Mouse (Mus musculus) thymus, postnatal 0 days (tissue): ENCODE results near the gene Xrcc3. TPM values are rescaled to one million over a fixed set of nuclear protein-coding genes. Genes with fewer than 3 reads are reported as not detected.

Experiments used
- DNase-seq: peaks from one replicate; pipeline ENCODE4 v3.0.0-alpha.2; 2015; ENCODE audit warnings: low spot score
- polyA plus RNA-seq: library from polyadenylated mRNA; unstranded; fragments of >200 nt; fragmentation: Nextera tagmentation; extraction: Ambion mirVana; gene quantifications from 2 replicates; pipeline ENCODE4 v1.2.1, GENCODE M21; 2015

Xrcc3 gene
- polyA plus RNA-seq, 1 experiment from 2014 or later, result 5.0 TPM

DNA sequence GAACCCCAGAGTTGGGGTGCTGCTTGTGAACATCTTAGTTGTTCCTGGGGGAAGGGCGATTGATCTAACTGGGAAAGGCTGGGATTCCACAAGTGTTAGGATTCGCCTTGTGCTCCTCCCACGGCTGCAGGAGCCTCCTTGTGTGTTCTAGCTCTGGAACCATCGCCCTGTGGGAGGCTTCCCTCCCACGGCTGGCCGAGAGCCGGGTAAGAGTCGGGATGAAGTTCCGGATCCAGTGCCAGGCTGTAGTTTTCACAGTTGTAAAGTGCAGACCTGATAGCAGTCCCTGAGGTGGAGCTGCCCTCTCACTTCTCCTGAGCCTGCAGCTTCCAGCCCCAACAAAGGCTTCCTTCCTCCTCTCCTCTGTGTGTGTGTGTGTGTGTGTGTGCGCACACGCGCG is 2.9 kb upstream of the Xrcc3 start:
- DNase-seq, result peak; percentile 43

DNA sequence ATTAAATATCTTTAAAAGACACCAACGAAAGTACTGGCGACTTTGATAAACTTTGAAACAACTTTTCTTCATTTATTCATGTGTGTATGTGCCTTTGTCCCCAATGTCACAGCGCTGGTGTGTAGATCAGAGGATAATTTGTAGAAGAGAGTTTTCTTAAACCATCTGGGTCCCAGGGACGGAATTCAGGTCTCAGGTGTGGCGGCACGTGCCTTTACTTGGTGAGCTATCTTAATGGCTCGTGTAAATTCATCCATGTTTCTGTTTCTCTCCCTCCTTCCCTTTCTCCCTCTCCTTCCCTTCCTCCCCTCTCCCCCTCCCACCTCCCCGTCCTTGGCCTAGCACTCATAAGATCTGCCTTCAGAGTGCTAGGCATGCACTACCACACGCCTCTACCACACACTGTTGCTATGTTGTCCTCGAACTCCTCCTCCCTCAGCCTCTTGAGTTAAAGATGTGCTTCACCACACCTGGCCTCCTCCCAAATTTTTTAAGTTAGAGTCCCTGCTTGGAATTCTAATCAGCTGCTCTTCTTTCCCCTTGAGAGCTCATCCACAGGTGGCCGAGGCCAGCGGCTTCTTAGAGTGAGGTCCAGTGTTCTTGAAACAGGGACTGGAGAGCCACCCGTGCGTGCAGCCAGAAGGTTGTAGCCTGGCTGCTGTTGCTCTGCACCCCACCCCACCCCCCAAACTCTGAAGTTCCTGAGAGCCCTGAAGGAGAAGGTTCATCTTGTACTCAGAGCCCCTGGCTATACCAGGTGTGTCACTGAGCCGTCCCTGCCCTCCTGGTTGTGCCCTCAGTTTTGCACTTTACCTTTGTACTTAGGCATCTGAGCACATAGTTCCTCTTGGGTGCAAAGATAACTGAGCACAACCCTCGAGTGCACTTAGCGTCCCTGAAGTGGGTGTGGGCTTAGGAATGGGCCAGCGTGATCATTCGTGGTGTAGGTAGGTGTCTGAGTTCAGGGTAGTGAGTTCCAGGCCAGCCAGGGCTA is 1.4 kb upstream of the Xrcc3 start:
- peak; percentile 5 for DNase-seq

DNA sequence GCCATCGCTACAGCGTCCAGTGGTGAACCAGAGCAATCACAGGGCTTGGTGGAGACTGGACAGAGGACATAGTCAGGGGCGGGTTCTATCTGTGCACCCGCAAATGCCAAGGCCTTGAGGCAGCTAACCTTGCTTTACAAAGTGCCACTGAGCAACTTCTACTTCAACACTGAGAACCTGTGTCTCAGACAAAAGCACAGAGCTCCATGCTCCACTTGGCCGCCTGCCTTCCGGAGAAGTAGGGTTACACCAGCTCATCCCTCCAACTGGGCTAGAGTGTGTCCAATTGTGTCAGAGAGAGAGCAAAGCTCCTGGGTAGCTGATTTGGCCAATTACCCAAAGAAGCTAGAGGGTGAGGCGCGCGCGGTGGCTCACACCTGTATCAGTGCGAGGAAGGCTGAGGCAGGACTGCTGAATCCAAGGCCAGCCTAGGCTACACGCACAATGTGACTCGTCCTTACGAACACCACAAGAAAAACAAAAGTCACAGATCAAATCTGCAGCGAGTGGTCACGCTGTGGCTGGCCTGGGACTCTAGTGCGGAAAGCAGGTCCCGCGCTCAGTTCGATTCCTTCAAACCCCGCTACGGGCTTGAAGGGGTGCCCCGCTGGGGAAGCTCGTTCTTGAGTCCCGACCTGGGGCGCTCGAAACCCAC is 435 bp downstream of the Xrcc3 start:
- DNase-seq, result peak; percentile 2

DNA sequence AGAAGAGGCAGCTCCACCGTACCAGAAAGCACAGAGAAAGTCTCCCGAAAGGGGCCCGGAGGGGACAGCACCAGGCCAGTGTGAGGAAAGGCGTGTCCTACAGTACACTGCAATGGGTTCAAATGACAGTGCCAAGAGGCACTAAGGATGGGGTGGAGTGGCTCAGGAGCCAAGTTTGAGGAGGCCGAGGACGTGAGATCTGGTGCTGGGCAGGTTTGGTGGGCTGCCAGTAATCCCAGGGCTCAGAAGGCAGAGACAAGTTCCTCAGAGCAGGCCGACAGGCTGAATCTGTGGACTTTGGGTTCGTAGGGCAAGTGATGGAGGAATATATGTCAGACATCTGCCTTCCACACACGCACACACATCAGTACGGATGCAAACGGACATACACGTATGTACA is 1.1 kb downstream of the Xrcc3 start:
- no peak for DNase-seq

DNA sequence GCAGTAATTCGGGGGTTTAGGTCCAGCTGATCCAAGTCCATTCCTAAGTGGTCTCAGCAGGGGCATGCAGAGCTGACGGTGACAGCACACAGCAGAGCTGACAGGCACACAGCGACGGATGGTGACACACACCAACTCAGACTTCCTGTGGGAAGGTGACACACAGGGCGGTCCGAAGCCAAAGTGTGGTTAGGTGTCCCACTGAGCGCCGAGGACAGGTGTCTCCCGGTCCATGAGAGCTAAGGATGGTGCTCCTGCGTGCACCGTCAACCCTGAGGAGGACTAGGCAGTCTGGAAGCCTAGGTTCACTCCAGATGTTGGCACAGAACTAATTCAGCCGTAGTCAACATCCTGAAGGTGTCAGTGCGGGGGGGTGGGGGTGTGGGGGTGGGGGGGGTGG is 1.6 kb downstream of the Xrcc3 start:
- peak; percentile 19 for DNase-seq

DNA sequence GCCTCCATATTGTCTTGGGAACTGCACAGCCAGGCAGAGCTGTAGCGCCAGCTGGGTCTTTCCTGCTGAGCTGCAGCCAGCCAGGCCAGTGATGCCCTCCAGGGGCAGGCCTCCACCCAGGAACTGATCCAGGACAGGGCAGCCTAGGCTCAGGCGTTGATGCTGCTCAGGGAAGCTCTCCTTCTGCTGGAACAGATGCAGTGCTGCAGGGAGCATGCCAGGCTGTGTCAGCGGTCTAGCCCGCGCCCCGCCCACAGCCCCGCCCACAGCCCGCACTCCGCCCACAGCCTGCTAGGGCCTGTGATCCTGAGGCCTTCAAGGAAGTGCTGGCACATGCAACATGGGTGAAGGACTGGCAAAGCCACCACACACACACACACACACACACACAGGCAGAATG is 3.9 kb downstream of the Xrcc3 start:
- peak; percentile 79 for DNase-seq

DNA sequence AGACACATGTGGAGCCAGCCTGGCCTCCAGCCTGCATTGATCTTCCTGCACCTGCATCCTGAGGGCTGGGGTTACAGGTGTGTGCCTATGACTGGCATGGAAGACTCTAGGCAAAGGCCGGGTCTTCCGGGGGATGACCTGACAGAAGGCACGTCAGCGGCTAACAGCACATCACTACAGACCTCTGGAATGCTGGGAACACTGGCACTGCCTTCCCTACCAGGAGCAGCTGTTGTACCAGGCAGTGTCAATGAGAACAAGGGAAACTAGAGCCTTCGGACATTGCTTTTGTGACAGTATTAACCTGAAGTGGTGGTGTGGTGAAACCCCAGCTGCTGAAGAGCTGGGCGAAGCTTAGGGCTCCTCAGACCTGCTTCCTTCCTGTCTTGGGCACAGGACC is 4.9 kb downstream of the Xrcc3 start:
- DNase-seq, result no peak

DNA sequence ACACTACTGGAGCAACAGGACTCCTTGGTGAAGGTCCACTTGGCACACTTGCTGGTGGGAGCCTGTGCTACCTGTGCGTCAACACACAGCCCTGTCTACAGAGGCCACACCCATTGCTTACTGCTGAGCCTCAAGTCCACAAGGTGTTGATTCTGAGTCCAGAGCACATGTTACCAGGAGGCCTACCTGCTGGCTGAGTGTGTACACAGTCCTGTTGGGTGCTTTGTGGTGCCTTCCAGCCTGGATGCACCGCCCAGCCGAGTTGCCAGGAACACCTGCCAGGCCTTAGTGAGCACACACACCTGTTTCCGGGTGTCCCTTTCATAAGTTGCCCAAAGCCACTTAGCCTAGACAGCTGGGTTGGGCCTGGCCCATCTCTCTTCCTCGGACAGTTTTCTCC is 10.1 kb downstream of the Xrcc3 start:
- no peak for DNase-seq

DNA sequence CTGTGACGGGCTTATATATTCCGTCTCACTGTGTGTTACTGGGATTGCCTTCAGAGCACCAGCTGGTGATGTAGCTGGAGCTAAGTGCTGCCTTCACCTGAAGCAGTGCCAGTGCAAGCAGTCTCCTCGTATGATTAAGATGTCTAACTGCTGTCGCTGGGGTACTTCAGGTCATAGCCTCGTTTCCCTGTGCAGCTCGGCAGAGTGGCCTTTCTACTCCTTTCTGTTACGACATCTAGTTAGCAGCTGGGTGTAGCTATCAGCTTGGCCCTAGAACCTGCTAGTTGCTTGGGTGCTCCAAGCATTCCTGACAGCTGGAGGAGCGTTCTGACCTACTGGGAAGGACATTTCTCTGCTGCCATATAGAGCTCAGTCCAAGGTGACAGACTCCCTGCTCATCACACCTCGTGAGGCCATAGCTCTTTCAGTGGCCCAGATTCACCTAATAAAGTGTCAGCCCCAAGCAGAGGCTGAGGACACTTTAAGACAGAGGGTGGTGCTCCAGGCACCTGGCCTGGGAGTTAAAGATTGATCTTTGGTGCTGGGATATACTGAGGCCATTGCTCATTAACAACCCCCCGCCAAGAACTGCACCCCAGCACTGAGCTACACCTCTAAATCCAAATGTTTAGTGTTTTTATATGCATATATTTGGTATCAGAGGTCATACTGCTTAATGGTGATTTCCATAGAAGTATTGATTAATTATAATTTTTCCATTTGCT is 13.1 kb downstream of the Xrcc3 start:
- no peak for DNase-seq

DNA sequence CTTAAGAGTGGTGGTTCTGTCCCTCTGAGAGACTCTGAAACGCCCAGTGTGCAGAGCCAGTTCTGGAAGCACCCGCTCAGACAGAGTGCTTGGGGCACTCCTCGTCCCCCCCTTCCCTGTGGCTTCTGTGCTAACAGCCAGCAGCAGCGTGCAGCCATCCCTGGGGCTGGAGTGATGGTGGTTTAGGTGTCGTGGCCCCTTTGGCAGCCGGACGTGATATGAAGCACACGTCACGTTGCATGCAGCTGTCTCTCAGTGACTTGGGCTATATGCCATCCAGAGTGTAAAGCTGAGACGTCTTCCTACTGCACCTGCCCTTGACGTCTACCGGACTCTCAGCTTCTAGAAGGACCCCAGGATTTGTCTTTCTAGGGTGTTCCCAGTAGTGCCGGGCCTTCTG is 15.2 kb downstream of the Xrcc3 start:
- DNase-seq, result no peak

DNA sequence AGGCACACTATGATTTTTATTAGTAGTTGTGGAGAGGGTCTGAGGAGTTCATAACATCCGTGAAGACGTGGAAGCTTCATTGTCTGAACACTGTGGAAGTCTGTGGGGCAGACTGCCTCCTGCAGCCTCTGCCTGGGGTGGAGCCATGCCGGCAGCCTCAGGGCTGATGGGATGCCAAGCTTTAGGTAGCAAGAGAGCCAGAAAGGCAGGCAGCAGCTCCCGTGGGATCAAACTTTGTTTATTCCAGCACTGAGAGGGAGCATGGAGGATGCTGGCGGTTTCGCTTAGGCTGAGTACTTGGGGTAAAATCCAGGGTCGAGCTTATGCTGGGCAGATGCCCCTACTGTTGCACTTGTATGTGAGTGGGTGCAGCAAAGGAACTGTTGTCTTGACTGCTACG is 16.4 kb downstream of the Xrcc3 start:
- DNase-seq, result no peak

DNA sequence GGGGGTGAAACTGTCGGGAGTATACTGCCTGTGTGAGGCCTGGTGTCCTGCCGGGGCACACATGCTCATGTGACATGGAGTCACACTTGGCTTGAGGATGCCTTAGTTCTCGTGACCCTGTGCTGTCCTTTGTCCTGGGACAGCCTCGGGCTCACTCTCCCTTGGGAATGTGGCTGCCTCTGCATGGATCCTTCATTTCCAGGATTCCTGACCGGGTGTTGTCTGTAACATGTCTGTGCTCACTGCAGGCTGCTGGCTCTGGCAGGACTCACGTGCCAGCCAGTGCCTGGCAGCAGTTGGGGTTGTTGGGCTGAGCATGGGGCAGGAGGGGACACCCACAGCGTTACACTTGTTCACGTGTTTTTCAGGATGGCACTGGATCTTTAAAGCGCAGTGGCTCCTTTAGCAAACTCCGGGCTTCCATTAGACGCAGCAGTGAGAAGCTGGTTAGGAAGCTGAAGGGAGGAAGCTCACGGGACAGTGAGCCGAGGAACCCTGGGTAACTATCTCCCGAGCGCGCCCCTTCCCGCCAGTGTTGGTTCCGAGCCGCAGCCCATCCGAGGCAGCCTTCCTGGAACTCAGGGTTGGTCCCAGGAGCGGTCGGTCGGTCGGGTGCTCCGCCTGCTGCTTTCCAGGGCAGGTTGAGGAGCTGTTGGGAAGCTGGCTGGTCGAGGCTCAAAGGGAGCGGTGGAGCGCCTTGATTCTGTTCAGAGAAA is 18.3 kb downstream of the Xrcc3 start:
- no peak for DNase-seq

DNA sequence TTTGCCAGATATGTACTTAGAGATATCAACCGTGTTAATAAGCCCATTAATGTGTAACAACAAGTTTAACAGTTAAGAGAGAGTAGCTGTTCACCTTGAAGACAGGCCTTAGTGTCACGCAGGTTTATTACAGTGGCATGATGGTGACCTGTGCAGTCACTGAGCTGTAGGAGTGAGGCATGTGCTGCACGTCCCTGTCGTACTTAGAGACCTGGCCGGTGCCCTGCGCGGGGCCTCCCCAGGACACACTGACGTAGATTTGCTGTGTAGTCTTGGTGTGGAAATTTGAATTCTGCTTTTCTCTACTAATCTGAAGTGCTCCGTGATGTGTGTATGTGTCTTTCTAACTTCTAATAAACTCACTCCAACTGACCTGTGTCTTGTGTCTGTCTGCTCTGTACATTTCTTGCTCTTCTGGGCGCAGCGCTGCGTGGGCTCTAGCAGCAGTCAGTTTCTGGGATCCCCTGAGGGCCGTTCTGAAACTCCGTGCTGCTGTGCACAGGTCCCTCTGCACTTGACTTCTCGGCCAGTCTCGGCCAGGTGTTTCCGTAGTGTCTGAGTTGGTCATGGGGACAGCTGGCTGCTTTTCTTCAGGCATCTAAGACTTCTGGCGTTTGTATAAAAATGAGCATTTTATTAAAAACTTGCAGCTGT is 19.0 kb downstream of the Xrcc3 start:
- DNase-seq, result no peak

DNA sequence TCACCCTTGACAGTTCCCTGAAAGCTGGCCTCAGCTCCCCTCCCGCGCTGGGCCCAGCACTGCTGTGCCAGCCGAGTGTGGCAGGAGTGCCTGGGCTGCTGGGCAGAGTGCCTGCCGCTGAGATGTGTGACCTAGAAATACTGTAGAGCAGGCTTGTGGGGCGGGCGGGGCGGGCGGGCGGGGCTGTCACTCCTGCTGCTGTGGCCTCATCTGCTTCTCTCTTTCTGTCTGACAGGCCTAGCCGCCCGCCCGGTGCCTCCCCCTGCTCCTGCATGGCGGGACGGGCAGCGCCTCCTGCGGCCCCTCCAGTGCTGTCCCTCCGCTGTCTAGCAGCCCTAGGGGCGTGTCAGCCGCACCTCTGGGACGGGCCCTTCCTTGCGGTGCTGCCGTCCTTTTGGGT is 19.6 kb downstream of the Xrcc3 start:
- no peak for DNase-seq

DNA sequence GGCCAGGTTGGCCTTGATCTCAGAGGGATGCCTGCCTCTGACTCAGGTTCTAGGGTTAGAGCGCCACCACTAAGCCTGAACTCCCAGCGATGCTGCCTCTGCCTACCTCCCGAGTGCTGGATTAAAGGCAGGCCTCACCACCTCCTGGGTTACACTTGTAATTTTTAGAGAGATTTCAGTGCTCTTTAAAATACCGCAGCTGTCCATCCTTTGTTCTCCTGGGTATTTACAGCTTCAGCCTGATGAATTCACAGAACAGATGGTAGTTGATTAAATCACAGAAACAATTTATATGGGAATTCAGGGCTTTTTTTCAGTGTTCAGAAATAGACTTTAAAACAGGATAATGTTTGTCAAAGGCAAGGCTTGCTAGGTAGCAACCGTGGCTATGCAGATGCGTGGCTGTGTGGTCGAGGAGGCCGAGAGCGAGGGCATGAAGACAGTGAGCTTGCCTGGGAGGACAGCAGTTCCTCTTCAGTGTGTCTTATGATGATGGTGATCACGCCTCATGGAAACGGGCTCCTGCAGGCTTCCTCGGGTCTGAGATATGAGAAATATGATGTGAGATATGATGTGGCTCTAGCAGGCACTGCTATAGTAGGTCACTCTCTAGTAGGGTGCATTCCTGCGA is 22.1 kb downstream of the Xrcc3 start:
- DNase-seq, result no peak

DNA sequence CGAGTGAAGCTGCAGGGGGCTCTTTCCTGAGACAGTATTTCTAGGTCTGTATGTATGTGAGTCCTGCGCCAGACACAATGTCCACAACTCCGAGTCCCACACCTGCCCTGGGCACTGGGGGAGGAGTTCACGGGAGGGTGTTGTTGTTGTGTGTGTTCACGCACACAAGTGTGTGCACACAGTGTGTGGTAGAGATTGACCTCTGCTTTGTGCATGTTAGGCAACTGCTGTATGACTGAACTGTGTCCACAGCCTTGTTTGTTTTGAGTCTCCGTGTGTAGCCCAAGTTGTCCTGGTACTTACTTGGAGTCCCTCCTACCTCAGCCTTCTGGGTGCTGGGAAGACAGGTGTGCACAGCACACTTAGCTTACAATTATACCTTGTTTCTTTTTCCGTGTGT is 23.0 kb downstream of the Xrcc3 start:
- DNase-seq, result no peak

DNA sequence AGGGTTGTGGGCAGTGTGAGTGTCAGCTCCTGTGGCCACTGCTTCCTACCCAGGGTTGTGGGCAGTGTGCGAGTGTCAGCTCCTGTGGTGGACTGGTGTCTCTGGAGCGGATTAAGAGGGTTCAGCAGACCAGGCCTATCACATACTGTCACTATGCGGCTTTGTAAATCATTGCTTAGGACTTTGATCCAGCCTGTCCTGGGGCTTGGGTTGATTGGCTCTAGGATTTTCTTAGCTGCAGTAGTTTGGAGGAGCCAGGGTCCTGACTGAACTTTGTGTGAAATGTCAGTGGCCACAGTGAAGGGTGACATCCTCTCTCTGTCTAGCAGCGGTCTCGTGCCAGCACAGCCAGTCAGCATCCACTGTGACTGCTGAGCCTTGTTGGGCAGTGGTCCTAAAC is 23.6 kb downstream of the Xrcc3 start:
- no peak for DNase-seq

DNA sequence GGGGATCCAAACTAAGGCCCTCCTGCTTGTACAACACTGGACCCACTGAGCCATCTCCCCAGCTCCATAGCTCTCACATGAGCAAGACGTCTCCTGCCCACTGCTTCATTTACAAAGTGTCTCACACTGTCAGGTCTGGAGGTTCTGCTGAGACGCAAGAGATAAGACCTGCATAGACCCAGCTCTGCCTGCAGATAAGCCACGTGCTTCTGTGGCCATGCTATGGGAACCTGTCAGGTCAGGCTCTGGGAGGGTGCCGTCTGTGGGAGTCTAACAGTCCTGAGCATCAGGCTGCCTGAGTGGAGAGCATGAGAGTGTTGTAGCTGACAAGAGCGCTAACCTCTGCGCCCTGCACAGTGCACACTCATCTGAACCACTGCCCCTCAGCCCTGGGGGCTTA is 26.7 kb downstream of the Xrcc3 start:
- DNase-seq, result no peak

DNA sequence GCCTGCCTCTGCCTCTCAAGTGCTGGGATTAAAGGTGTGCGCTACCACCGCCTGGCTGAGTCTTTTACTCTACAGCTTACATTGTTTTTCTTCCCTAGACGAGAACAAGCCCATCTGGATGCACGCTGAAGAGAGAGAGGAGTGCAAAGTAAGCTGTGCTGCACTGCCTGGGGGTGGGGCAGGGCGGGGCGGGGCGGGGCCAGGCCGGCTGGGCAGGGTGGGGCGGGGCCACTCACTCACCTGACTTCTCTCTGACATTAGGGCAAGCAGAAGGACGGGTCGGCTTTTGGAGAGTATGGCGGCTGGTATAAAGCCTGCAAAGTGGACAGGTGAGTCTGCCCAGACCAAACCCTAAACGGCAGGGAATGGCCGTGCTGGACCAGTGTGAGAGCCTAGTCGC is 28.5 kb downstream of the Xrcc3 start:
- no peak for DNase-seq

DNA sequence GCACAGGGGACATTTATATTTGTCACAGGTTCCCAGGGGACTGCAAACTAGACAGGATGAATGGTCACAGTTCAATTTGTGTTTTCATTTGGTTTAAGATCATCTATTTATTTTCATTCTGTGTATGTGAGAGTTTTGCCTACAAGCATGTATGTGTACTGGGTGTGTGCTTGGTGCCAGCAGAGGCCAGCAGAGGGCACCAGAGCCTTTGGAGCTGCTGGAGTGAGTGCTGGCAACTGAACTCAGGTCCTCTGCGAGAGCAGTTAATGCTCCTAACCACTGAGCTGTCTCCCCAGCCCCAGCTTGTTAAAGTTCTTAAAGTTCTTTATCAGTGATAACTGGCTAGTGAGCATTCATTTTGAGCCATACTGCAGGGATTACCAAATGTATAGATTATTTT is 34.1 kb downstream of the Xrcc3 start:
- no peak for DNase-seq
